Mouse (Mus musculus) liver, embryonic 12.5 days (tissue): Measurements from ENCODE around the gene Erg. TPM values are rescaled to one million over a fixed set of nuclear protein-coding genes. Genes with fewer than 3 reads are reported as not detected.
A peak's percentile ranks its signal among the peaks of the same experiment; 100 is the strongest.

Source experiments
- ATAC-seq: fragments of 200-750 bp; cut with Nextera tagmentation; 2 replicates; pipeline ENCODE4 v1.8.0; 2017; ENCODE audit warnings: moderate number of reproducible peaks, mild to moderate bottlenecking, moderate library complexity
- H3K27ac ChIP-seq: fragments of 300-500 bp; sonication (generic); 2 replicates; pipeline ENCODE4 v1.5.1; 2016; ENCODE audit warnings: mild to moderate bottlenecking
- H3K27me3 ChIP-seq: fragments of 300-500 bp; sonication (generic); replicated peaks from 2 replicates; pipeline ENCODE4 v1.6.1; 2016; ENCODE audit warnings: mild to moderate bottlenecking, moderate library complexity
- H3K36me3 ChIP-seq: fragments of 300-500 bp; sonication (generic); 2 replicates; pipeline ENCODE4 v1.6.1; 2016; ENCODE audit warnings: mild to moderate bottlenecking, moderate library complexity
- H3K4me1 ChIP-seq: fragments of 300-500 bp; sonication (generic); 2 replicates; pipeline ENCODE4 v1.6.1; 2016
- H3K4me2 ChIP-seq: fragments of 300-500 bp; sonication (generic); 2 replicates; pipeline ENCODE4 v1.6.1; 2016; ENCODE audit warnings: mild to moderate bottlenecking, moderate library complexity
- H3K4me3 ChIP-seq: fragments of 300-500 bp; sonication (generic); 2 replicates; pipeline ENCODE4 v1.5.1; 2016; ENCODE audit warnings: mild to moderate bottlenecking, moderate library complexity
- H3K9ac ChIP-seq: fragments of 300-500 bp; sonication (generic); 2 replicates; pipeline ENCODE4 v1.6.1; 2016; ENCODE audit warnings: mild to moderate bottlenecking, moderate library complexity
- H3K9me3 ChIP-seq: fragments of 300-500 bp; sonication (generic); replicated peaks from 2 replicates; pipeline ENCODE4 v1.6.1; 2016; ENCODE audit warnings: mild to moderate bottlenecking, moderate library complexity
- WGBS: fragments of 180-500 bp; shearing (Covaris S2); methylation state at CpG from one replicate; pipeline ENCODE4 v1.1.7; 2016; ENCODE audit not compliant: insufficient replicate concordance; 5-methylcytosine and 5-hydroxymethylcytosine counted together
- polyA plus RNA-seq: library from polyadenylated mRNA; unstranded; fragments of >200 nt; fragmentation: Nextera tagmentation; extraction: Ambion mirVana; gene quantifications from 2 replicates; pipeline ENCODE4 v1.2.1, GENCODE M21; 2016

Erg gene
- polyA plus RNA-seq, 1 experiment from 2014 or later, result 1.4 TPM

GRCm38 (mm10) chr16:95469262-95470139 is 116.9 kb downstream of the Erg start:
- Histone ChIP-seq H3K9me3 (no peaks in the 10 kb centered on the region), H3K9ac (no peak overlapping the region), H3K27me3 (no peaks in the 10 kb centered on the region), H3K27ac (no peak overlapping the region), H3K4me1 (no peaks in the 10 kb centered on the region), H3K4me2 (no peak overlapping the region), H3K36me3 (no peaks in the 10 kb centered on the region), H3K4me3 (no peak overlapping the region)
- WGBS, result 67% methylated on average over 9 of the region's 9 CpGs
- no peak for ATAC-seq

- Histone ChIP-seq H3K27me3 (no peaks in the 10 kb centered on the region), H3K27ac (no peak overlapping the region), H3K4me3 (no peak overlapping the region), H3K9me3 (no peaks in the 10 kb centered on the region), H3K9ac (no peak overlapping the region), H3K4me2 (no peak overlapping the region), H3K4me1 (no peaks in the 10 kb centered on the region), H3K36me3 (no peaks in the 10 kb centered on the region)
- WGBS, result 83% methylated on average over 2 of the region's 2 CpGs
- ATAC-seq, result no peak
Observed at GRCm38 (mm10) chr16:95467893-95468292, 118.5 kb downstream of the Erg start.

GRCm38 (mm10) chr16:95466548-95466947 is 119.8 kb downstream of the Erg start:
- no peak for ATAC-seq
- no peak overlapping the region for H3K4me2 ChIP-seq
- H3K9ac ChIP-seq, result no peak overlapping the region
- 87% methylated on average over 1 of the region's 1 CpGs for WGBS
- H3K4me1 ChIP-seq, result no peaks in the 10 kb centered on the region
- no peaks in the 10 kb centered on the region for H3K36me3 ChIP-seq
- no peak overlapping the region for H3K4me3 ChIP-seq
- H3K27me3 ChIP-seq, result no peaks in the 10 kb centered on the region
- no peak overlapping the region for H3K27ac ChIP-seq
- H3K9me3 ChIP-seq, result no peaks in the 10 kb centered on the region

- no peak overlapping the region for H3K27ac ChIP-seq
- no peaks in the 10 kb centered on the region for H3K9me3 ChIP-seq
- H3K27me3 ChIP-seq, result peaks cover 5% of the 10 kb centered on the region; the same call in 1 of the 2 replicates
- H3K4me3 ChIP-seq, result no peak overlapping the region
- no peaks in the 10 kb centered on the region for H3K4me1 ChIP-seq
- H3K4me2 ChIP-seq, result no peak overlapping the region
- H3K36me3 ChIP-seq, result no peaks in the 10 kb centered on the region
- H3K9ac ChIP-seq, result no peak overlapping the region
- no peak for ATAC-seq
- 60% methylated on average over 8 of the region's 8 CpGs for WGBS
Observed at GRCm38 (mm10) chr16:95464609-95465008, 121.8 kb downstream of the Erg start.

GRCm38 (mm10) chr16:95463796-95464195 is 122.6 kb downstream of the Erg start:
- H3K9ac ChIP-seq, result no peak overlapping the region
- no peaks in the 10 kb centered on the region for H3K9me3 ChIP-seq
- ATAC-seq, result no peak
- no peaks in the 10 kb centered on the region for H3K4me1 ChIP-seq
- H3K4me2 ChIP-seq, result no peak overlapping the region
- peaks cover 10% of the 10 kb centered on the region; the same call in 1 of the 2 replicates for H3K27me3 ChIP-seq
- WGBS, result 26% methylated on average over 6 of the region's 6 CpGs
- no peak overlapping the region for H3K4me3 ChIP-seq
- no peak overlapping the region for H3K27ac ChIP-seq
- H3K36me3 ChIP-seq, result no peaks in the 10 kb centered on the region

- Histone ChIP-seq H3K36me3 (no peaks in the 10 kb centered on the region), H3K4me2 (no peak overlapping the region), H3K4me3 (no peak overlapping the region), H3K9ac (no peak overlapping the region), H3K9me3 (no peaks in the 10 kb centered on the region), H3K27ac (no peak overlapping the region), H3K4me1 (no peaks in the 10 kb centered on the region), H3K27me3 (peaks cover 26% of the 10 kb centered on the region)
- 54% methylated on average over 7 of the region's 7 CpGs for WGBS
- no peak for ATAC-seq
Observed at GRCm38 (mm10) chr16:95461941-95462340, 124.5 kb downstream of the Erg start.

- no peaks in the 10 kb centered on the region for H3K36me3 ChIP-seq
- no peak for ATAC-seq
- H3K4me3 ChIP-seq, result no peak overlapping the region
- H3K4me2 ChIP-seq, result no peak overlapping the region
- WGBS, result 67% methylated on average over 2 of the region's 2 CpGs
- no peaks in the 10 kb centered on the region for H3K4me1 ChIP-seq
- H3K9me3 ChIP-seq, result no peaks in the 10 kb centered on the region
- no peak overlapping the region for H3K9ac ChIP-seq
- no peak overlapping the region for H3K27ac ChIP-seq
- peaks cover 31% of the 10 kb centered on the region for H3K27me3 ChIP-seq
Observed at GRCm38 (mm10) chr16:95460336-95460735, 126.1 kb downstream of the Erg start.

GRCm38 (mm10) chr16:95459325-95459691 is 127.1 kb downstream of the Erg start:
- no peak for ATAC-seq
- peak overlapping the region; percentile 44; the same call in 1 of the 2 replicates for H3K4me3 ChIP-seq
- H3K4me2 ChIP-seq, result no peak overlapping the region

GRCm38 (mm10) chr16:95458590-95459324 is 127.6 kb downstream of the Erg start:
- Histone ChIP-seq H3K4me1 (no peaks in the 10 kb centered on the region), H3K9ac (peak overlapping the region; percentile 41; the same call in 1 of the 2 replicates), H3K4me3 (peak overlapping the region; percentile 44), H3K27me3 (peaks cover 31% of the 10 kb centered on the region), H3K27ac (no peak overlapping the region), H3K36me3 (no peaks in the 10 kb centered on the region), H3K4me2 (peak overlapping the region; percentile 27), H3K9me3 (no peaks in the 10 kb centered on the region)
- WGBS, result 16% methylated on average over 17 of the region's 17 CpGs
- no peak for ATAC-seq

More at GRCm38 (mm10) chr16:95459325-95459691, 127.1 kb downstream of the Erg start:
- Histone ChIP-seq H3K4me1 (no peaks in the 10 kb centered on the region), H3K36me3 (no peaks in the 10 kb centered on the region), H3K9me3 (no peaks in the 10 kb centered on the region), H3K9ac (no peak overlapping the region), H3K27me3 (peaks cover 31% of the 10 kb centered on the region), H3K27ac (no peak overlapping the region)
- 24% methylated on average over 5 of the region's 5 CpGs for WGBS

GRCm38 (mm10) chr16:95457006-95457405 is 129.4 kb downstream of the Erg start:
- WGBS, result 33% methylated on average over 3 of the region's 3 CpGs
- Histone ChIP-seq H3K4me2 (peak overlapping the region; percentile 11; the same call in 1 of the 2 replicates), H3K9ac (no peak overlapping the region; the same call in 1 of the 2 replicates)

GRCm38 (mm10) chr16:95455896-95456295 is 130.5 kb downstream of the Erg start:
- H3K4me2 ChIP-seq, result peak overlapping the region; percentile 46
- peaks cover 5% of the 10 kb centered on the region; the same call in 1 of the 2 replicates for H3K4me1 ChIP-seq
- peaks cover 31% of the 10 kb centered on the region for H3K27me3 ChIP-seq
- no peak for ATAC-seq
- H3K4me3 ChIP-seq, result peak overlapping the region; percentile 17; the same call in 1 of the 2 replicates
- no peaks in the 10 kb centered on the region for H3K9me3 ChIP-seq
- peak overlapping the region; percentile 36; the same call in 1 of the 2 replicates for H3K27ac ChIP-seq
- H3K36me3 ChIP-seq, result no peaks in the 10 kb centered on the region
- WGBS, result 31% methylated on average over 8 of the region's 8 CpGs
- 0 out of 2 replicates have a peak overlapping the region, but pooled peaks have one; percentile 39 for H3K9ac ChIP-seq

More at GRCm38 (mm10) chr16:95457006-95457405, 129.4 kb downstream of the Erg start:
- Histone ChIP-seq H3K27me3 (peaks cover 31% of the 10 kb centered on the region), H3K27ac (no peak overlapping the region), H3K9me3 (no peaks in the 10 kb centered on the region), H3K4me1 (peaks cover 2% of the 10 kb centered on the region; the same call in 1 of the 2 replicates), H3K4me3 (peak overlapping the region; percentile 44), H3K36me3 (no peaks in the 10 kb centered on the region)
- ATAC-seq, result no peak

- no peak overlapping the region; the same call in 1 of the 2 replicates for H3K27ac ChIP-seq
- peaks cover 5% of the 10 kb centered on the region; the same call in 1 of the 2 replicates for H3K4me1 ChIP-seq
- H3K4me3 ChIP-seq, result peak overlapping the region; percentile 17; the same call in 1 of the 2 replicates
- H3K9ac ChIP-seq, result no peak overlapping the region
- H3K27me3 ChIP-seq, result peaks cover 29% of the 10 kb centered on the region
- H3K36me3 ChIP-seq, result no peaks in the 10 kb centered on the region
- H3K4me2 ChIP-seq, result peak overlapping the region; percentile 46
- no peak for ATAC-seq
- WGBS, result 57% methylated on average over 5 of the region's 5 CpGs
- H3K9me3 ChIP-seq, result no peaks in the 10 kb centered on the region
Observed at GRCm38 (mm10) chr16:95455461-95455860, 130.9 kb downstream of the Erg start.
